Mouse (Mus musculus) olfactory bulb, adult 2 months (tissue): ENCODE measurements at regions not wholly inside any gene's neighbourhood (a gene's known extent, or its start where the extent isn't known, plus 50 kb on each side); places are given as distances from the start of the nearest gene placed in this dataset.
"Not testable (repeated sequence)": the region's sequence is repeated elsewhere in the genome, so short reads cannot be mapped to it uniquely, and the experiment has no call there.

Experiments
- CTCF ChIP-seq: fragments of 200-500 bp; IDR thresholded peaks from 2 replicates; pipeline ENCODE4 v1.5.1; 2012; ENCODE audit warnings: low read depth, mild to moderate bottlenecking, low read length, moderate library complexity; ENCODE audit not compliant: insufficient read depth
- POLR2A ChIP-seq: fragments of 200-500 bp; IDR thresholded peaks from 2 replicates; pipeline ENCODE4 v1.6.1; 2012; ENCODE audit warnings: mild to moderate bottlenecking, low read depth, low read length, moderate library complexity; ENCODE audit not compliant: insufficient read depth

GRCm38 (mm10) chr7:111834356-111834755 is 54.6 kb upstream of the Galnt18 start:
- not testable (repeated sequence) for TF ChIP-seq CTCF, POLR2A
